Mouse (Mus musculus): ENCODE measurements around the gene Gjd3. TPM values are rescaled to one million over a fixed set of nuclear protein-coding genes. Genes with fewer than 3 reads are reported as not detected.

Gjd3 gene
- total RNA-seq, 2 experiments from 2014 or later, result not detected

DNA sequence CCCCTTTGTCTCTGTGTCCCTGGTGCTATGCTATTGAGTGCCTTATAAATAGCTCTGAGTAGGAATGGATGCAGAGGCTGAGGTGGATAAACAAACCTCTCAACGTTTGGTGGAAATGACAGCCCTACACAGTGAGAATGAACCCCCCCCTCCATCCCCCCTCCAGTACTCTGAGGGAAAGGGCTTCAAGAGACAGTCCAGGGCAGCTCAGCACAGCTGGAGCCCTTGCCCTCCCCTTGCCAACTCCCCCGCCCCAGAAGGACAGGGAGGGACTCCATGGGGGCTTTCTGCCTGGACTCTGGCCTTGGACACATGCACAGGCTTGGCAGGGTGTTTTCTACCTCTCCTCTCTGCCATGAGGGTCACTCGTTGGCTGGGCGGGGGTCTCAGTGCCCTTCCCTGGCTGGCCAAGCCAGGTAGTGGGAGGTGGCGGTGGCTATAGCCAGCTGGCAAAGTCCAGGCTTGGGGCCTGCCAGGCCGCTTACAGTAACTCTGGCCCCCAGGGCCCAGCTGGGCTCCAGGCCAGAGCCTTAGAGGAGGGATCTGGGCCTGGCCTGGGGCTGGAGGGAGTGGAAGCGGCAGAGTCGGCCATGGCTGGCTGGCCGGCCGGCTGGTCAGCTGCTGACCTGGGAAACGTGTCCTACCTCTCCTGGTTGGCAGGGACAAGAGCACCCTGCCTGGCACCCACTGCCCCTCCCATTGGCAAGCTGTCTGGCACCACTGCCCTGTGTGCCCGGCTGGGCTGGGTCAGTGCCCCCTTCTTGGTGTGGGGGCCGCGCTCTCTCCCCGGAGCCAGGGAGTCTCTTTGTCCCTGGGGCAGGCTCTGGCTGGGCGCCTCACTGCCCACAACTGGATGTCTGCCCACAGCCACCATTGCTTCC, 31.6 kb downstream of the Gjd3 start:
- ATAC-seq (replicated peaks; ENCODE audit: low FRiP score, poor library complexity, severe bottlenecking), result 0 out of 2 replicates have a peak, but pooled peaks have one; percentile 18

DNA sequence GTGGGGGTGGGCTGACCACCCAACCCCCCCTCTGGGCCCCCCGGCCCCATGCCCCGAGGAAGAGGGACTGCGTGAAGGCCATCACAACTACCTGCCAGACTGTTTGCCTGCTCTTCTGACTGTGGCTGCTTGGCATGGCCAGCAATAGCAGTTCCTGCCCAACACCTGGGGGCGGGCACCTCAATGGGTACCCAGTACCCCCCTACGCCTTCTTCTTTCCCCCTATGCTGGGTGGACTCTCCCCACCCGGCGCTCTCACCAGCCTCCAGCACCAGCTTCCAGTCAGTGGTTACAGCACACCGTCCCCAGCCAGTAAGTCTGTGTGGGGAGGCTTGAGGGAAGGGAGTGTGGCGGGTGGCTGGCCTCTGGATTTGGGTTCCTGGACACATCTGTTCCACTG, 32.3 kb downstream of the Gjd3 start:
- no peak for ATAC-seq (replicated peaks; ENCODE audit: low FRiP score, poor library complexity, severe bottlenecking)

- no peak for ATAC-seq (replicated peaks; ENCODE audit: low FRiP score, poor library complexity, severe bottlenecking)
These were observed 32.8 kb downstream of the Gjd3 start for GRCm38 (mm10) chr11:98949958-98950460.

DNA sequence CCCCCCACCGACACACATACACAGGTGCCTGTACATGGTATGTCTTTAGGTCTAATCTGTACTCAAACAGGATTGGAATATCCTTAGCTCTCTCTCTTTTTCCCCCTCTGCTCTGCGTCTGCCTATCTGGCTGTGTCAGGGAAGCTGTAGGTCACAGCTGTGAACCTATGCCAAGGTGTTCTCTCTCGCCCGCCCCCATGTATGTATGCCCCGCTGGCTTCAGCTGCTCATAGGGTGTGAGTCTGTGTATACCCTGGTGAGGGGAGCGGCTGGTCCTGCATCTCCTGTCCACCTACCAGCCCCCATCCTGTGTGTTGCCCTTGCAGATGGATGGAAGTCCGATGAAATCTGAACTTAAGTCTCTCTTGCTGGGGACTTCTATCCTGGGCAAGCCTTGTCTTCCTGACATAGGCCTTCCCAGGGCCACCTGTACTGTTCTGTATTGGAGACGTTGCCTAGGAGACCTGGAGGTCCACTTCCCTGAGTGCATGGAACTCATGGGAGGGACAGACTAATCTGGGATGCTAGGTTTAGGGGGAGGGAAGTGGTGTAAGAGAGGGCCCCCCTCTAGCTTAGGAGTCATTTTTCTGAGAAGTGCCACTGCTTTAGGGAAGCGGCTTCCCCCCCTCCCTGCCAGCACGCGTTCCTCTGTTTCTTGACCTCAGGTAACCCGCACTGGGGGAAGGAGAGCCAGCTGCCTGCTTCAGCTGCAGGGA, 33.4 kb downstream of the Gjd3 start:
- no peak for ATAC-seq (replicated peaks; ENCODE audit: low FRiP score, poor library complexity, severe bottlenecking)

DNA sequence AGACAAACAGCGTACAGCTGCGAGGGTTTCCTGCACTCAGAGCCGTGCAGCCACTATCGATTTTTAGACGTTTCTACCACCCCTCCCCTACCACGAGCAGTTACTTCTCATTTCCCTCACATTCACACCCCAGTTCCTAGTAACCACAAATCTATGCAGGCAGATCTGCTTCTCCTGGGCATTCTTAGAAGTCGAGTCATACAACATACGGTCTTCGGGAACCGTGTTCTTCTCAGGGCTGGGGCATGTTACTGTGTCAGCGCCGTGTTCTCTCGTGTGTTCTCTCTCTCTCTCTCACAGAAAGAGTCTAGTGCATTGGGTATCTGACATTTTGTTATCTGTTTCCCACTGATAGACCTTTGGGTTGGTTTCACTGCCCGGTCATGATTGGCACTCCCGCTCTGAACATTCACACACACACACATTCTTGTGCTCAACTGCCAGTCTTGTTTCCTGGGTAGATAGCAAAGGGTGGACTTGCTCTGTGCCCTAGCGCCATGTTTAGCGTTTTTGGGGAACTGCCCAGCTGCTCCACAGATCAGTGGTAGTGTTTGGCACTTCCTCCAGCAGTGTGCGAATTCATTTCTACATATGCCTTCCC, 34.7 kb downstream of the Gjd3 start:
- no peak for ATAC-seq (replicated peaks; ENCODE audit: low FRiP score, poor library complexity, severe bottlenecking)

DNA sequence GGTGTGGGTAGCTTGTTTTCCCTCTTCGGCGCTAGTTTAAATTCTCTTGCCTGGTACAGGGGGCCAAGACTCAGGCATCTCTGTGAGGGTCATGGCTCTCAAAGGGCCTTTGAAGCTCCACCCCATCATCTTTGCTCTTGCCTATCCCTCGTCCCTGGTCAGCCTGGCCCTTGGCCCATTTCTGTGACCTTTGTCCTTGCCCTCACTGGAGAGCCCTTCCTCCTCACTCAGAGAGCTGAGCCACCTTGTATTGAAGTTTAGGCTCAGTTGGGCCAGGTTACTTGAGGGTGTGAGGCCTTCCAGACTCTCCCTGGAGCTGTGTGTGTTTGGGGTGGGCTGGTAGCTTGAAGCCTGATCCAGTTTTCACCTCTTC, 37.2 kb downstream of the Gjd3 start:
- no peak for ATAC-seq (replicated peaks; ENCODE audit: low FRiP score, poor library complexity, severe bottlenecking)

DNA sequence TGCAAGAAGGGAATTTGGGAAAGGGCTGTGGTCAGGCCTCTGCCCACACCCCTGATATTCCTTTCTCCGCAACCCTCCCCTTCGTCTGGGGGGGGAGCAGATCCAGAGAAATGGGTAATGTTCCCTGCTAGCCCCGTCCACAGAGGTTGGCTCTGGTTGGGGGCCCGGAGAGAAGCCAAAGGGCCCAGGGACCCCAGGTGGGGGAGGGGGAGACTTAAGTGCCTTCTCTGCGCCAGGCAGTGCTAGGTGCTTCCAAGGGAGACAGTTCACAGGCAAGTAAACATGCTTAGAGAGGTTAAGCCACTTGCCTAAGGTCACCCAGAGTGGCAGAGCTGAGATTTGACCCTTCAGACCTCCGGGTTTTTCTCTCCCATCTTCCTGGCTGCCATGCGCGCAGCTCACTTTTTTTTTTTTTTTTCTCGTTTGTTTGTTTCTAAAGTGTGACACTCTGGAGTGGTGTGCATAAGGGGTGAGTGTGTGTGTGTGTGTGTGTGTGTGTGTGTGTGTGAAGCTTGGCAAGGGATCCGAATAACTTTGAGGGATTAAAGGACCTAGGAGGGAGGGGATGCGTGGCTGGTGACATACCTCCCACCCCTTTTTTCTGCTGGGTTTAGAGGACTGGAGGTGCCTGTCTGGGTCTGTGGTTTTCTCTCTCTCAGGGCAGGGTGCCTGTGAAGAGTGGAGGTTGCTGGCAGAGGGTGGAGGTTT, 37.8 kb downstream of the Gjd3 start:
- ATAC-seq (replicated peaks; ENCODE audit: low FRiP score, poor library complexity, severe bottlenecking), result no peak

GRCm38 (mm10) chr11:98943741-98944461, 38.9 kb downstream of the Gjd3 start:
- ATAC-seq (replicated peaks; ENCODE audit: low FRiP score, poor library complexity, severe bottlenecking), result no peak

GRCm38 (mm10) chr11:98942923-98943641, 39.7 kb downstream of the Gjd3 start:
- ATAC-seq (replicated peaks; ENCODE audit: low FRiP score, poor library complexity, severe bottlenecking), result no peak

GRCm38 (mm10) chr11:98942555-98942922, 40.3 kb downstream of the Gjd3 start:
- no peak for ATAC-seq (replicated peaks; ENCODE audit: low FRiP score, poor library complexity, severe bottlenecking)

GRCm38 (mm10) chr11:98941826-98942550, 40.8 kb downstream of the Gjd3 start:
- peak; percentile 27 for ATAC-seq (replicated peaks; ENCODE audit: low FRiP score, poor library complexity, severe bottlenecking)

- ATAC-seq (replicated peaks; ENCODE audit: low FRiP score, poor library complexity, severe bottlenecking), result no peak
These were observed 41.4 kb downstream of the Gjd3 start for GRCm38 (mm10) chr11:98941341-98941825.

DNA sequence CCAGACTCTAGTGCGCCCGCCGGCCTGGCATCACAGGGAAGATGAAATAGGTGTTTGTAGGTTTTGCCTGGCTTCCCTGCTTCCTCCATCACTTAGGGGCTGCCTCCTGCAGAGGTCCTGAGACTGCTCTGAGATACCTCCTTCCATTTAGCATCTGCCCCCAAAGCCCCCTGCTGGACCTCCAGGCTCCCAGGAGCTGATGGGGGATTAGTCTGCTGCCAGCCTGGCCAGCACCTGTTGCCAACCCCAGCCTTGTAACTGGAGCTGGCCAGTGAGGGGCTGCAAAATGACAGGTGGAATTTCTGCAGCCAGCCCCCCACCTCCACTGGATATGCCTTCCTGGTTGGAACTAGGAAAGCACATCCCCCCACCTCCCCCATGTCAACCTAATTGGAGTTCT, 42.0 kb downstream of the Gjd3 start:
- ATAC-seq (replicated peaks; ENCODE audit: low FRiP score, poor library complexity, severe bottlenecking), result no peak

GRCm38 (mm10) chr11:98939953-98940641, 42.7 kb downstream of the Gjd3 start:
- ATAC-seq (replicated peaks; ENCODE audit: low FRiP score, poor library complexity, severe bottlenecking), result no peak

GRCm38 (mm10) chr11:98939084-98939952, 43.5 kb downstream of the Gjd3 start:
- ATAC-seq (replicated peaks; ENCODE audit: low FRiP score, poor library complexity, severe bottlenecking), result no peak

DNA sequence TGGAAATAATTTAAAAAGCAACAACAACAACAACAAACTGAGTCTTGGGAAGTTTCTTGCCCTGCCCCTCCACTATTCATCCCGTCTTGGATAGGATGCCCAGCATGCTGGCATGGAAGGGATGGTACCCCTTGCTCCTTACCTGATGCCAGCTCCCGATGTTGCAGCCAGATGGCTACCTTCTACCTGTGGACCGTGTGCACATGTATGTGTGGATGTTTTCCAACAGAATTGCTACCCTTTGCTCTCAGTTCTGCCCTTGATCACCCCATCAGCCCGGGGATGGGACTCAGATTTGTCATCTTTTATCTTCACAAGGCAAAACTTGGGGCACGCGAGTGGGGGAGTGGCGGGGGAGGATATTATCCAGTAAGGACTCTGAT, 44.1 kb downstream of the Gjd3 start:
- ATAC-seq (replicated peaks; ENCODE audit: low FRiP score, poor library complexity, severe bottlenecking), result no peak
